Mouse (Mus musculus) brain, embryonic 18.5 days (tissue): ENCODE measurements around the gene Lyz2.
"Not testable (repeated sequence)": the region's sequence is repeated elsewhere in the genome, so short reads cannot be mapped to it uniquely, and the experiment has no call there.

Experiments
- DNase-seq: peaks from one replicate; pipeline ENCODE4 v3.0.0-alpha.2; 2012; ENCODE audit warnings: low read depth, low spot score

Gene Lyz2

GRCm38 (mm10) chr10:117282049-117282448, at the start of gene Lyz2:
Lyz2 (minus strand) TSS chr10:117282321.
- DNase-seq = no peak

DNA sequence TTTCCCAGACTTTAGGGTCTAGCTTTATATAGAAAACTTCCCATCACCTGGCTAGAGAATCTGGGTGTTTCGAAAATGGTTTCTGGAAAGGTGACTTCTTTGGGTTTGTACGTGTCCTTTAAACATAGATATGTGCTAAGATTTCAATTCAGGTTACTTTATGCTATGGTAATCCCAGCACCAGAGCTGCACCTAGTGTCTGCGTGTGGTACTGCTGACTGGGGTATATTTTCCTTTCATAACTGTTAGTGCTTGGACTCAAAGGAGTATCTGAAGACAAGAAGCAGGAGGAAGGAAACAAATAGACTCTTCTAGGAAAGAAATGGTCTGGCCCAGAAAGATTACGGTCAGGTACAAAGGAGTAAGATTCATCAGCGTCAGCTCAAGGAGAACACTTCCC, 48.4 kb upstream of the Lyz2 start:
- DNase-seq = no peak

GRCm38 (mm10) chr10:117323782-117324181, 41.7 kb upstream of the Lyz2 start:
- DNase-seq = no peak

DNA sequence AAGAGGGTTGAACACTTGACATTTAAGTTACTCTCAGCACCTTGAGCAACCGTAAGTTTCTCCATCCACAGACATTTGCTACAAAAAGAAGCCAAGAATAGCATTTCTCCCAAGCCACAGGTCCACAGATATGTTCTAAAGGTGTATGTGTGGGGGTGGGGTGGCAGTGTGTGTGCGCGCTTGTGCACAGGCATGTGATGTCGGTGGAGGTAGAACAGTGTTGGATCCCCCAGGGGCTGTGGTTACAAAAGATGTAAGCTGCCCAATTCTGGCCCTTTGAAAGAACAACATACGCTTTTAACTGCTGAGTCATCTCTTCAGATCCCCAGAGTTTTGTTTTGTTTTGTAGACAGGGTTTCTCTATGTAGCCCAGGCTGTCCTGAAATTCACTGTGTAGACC, 40.5 kb upstream of the Lyz2 start:
- DNase-seq = no peak

DNA sequence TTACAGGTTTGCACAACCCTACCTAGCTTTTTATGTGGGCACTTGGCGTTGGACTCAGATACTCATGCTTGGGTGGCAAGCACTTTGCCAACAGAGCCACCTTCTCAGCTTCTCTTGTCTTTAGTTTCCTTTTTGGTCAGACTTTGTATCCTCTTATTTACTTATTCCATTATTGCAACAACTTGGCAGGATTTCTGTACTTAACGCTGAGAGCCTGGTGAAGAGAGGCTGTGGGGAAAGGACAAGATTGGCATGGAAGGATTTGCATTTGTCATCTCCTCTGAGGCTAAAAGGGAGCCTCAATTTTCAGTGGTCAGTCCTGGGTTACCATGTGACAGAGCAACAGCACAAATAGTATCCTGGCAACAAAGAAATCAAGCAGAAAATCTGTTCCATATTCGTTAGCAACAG, 38.5 kb upstream of the Lyz2 start:
- DNase-seq = no peak

DNA sequence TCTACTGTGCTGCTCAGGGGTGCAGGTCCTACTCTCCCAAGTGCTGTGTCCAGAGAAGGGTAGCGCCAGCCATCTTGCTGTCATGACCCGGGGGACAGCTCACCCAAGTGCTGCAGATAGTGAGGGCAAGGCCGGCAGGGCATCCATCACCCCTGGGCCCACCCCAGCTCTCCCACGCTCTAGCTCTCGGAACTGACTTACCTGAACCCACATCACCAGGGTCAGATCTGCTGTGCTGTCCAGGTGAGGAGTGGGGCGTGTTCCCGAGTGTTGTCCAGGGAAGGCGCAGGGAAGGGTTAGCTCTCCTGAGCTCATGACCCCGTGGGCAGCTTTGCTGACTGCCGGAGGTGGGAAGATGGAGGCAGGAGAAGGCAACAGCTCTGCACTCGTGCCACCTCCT, 34.3 kb upstream of the Lyz2 start:
- DNase-seq = no peak

DNA sequence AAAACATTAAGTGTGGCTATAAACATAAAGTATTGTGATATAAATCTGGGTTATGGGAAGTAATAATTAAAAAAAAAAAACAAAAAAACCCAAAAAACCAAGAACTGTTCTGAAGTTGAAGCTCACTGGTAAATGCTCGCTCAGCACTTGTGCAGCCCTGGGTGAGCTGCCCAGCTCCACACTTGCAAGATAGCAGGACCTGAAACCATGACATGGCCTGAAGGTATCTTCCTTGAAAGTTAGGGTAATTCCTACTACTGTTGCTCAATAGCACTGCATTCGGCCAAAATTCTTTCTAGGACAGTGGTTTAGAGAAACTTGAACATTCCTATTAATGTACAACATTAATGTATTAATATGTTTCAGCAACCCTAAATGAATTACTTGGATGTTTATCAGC, 31.0 kb upstream of the Lyz2 start:
- no peak for DNase-seq

- no peak for DNase-seq
These were observed 30.0 kb upstream of the Lyz2 start for GRCm38 (mm10) chr10:117312168-117312567.

DNA sequence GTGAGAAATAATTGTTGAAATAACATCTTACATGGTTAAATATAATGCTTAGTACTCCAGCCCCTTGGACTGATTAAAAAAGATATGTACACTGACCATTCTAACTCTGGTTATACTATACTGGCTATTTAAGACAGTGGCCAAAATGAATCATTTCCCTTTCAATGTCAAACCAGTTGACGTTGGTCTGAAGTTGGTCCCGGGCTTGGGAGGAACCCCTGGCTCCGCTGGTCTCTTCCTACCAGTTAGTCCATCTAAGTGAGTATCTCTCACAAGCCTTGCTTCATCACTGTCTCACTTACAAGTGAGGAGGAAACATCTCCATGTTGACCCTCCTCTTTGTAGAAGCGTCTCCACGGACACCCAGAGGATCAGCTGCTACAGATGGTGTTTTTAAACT, 22.2 kb upstream of the Lyz2 start:
- no peak for DNase-seq

GRCm38 (mm10) chr10:117301688-117302087, 19.6 kb upstream of the Lyz2 start:
- DNase-seq = no peak

GRCm38 (mm10) chr10:117299901-117300520, 17.9 kb upstream of the Lyz2 start:
- DNase-seq = no peak

GRCm38 (mm10) chr10:117299106-117299505, 17.0 kb upstream of the Lyz2 start:
- no peak for DNase-seq

- no peak for DNase-seq
These were observed 16.2 kb upstream of the Lyz2 start for GRCm38 (mm10) chr10:117298336-117298735.

- no peak for DNase-seq
These were observed 10.6 kb upstream of the Lyz2 start, which contains the start of gene Lyz1 for GRCm38 (mm10) chr10:117292671-117293070. Lyz1 (minus strand) TSS chr10:117292868.

DNA sequence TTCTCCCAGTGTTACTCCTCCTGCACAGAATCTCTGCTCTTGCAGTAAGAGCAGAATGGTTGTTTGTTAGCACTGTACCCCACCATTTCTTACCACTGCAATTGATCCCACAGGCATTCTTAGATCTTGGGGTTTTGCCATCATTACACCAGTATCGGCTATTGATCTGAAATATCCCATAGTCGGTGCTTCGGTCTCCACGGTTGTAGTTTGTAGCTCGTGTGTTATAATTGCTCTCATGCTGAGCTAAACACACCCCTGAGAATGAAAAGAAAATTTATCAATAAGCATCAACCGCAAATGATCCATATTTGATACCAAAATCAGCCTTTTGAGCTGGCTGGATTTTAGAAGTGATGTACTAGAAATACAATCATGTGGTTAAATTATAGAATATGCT, 8.8 kb upstream of the Lyz2 start:
- not testable (repeated sequence) for DNase-seq

GRCm38 (mm10) chr10:117290046-117290870, 8.1 kb upstream of the Lyz2 start:
- DNase-seq = no peak

- DNase-seq = not testable (repeated sequence)
These were observed 6.9 kb upstream of the Lyz2 start for GRCm38 (mm10) chr10:117289034-117289505.

- no peak for DNase-seq
These were observed 6.3 kb upstream of the Lyz2 start for GRCm38 (mm10) chr10:117288197-117289033.

DNA sequence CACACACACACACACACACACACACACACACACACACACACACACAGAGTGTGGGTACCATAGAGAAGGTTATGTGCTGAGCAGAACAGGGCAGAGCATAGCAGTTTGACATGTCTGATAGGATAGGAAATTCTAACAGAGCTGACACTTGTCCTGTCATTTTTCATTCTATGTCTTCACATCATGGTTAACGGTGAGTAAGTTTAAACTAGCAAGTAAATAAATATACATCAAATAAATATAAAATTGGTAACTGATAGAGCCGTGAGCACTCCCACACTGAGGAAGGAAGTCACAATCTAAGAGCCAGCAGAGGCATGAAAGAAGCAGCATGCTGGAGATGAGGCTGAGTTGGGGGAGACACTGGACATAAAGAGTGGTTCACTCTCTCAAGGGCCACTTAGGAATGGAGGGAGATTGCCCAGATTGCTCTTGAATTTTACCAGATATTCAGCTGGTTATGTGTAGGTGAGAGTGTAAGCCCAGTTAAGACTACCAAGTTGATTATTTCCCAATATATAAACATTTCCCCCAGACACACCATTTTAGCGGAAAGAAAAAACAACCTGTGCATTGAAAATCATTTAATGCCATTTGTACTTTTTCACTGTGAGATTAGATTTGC, 5.2 kb upstream of the Lyz2 start:
- no peak for DNase-seq

- DNase-seq = no peak
These were observed 4.3 kb upstream of the Lyz2 start for GRCm38 (mm10) chr10:117286366-117286970.

DNA sequence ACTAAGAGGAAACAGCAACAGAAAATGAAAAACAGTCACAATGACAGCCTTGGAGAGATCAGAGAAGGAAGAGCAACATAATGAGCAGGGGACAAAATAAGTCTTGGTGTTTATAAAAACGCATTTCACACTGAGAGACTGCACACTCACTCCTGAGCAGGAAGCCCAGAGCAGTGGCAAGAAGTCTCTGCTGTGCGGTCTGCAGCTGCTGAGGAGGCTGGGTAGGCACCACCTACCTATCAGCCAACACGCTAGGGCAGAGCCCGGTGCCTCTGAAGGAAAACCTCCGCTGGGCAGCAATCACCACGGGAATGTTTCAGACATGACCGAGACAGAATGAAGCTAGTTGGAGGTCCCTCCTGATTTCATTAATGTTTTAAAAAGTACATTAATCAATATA, 3.5 kb upstream of the Lyz2 start:
- not testable (repeated sequence) for DNase-seq
